Mouse (Mus musculus): ENCODE data around the gene Fam222a.

DNA sequence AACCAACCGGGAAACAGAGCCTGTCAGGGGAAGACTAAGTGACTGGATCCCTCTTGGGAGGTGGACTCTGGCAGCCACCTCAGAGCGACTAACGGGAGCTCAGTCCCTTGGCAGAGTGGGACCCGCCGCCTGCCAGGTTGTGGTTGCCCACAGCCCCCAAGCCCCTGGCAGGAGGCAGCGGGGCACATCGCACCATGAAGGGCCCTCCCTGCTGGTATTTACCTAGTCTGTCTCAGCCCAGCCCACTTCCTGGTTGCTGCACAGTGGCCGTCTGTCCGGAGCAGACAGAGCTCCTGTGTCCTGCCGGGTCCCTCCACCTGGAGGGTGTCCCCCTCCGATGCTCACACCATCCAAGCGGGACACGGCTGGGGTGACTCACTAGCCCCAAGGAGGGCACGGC, 83.2 kb downstream of the Fam222a start:
- TF ChIP-seq GATA1 (IDR thresholded peaks at IDR 0.05; ENCODE audit: borderline replicate concordance, low read length) (no peak), FLI1 (IDR thresholded peaks at IDR 0.05; ENCODE audit: low read length) (no peak)

All from megakaryocyte, embryonic 14.5 days (primary cell).